Mouse (Mus musculus) midbrain, embryonic 16.5 days (tissue): ENCODE data around the gene Susd3. TPM values are rescaled to one million over a fixed set of nuclear protein-coding genes. Genes with fewer than 3 reads are reported as not detected.
A peak's percentile ranks its signal among the peaks of the same experiment; 100 is the strongest.

Experiments used
- ATAC-seq: fragments of 200-750 bp; cut with Nextera tagmentation; 2 replicates; pipeline ENCODE4 v1.8.0; 2017; ENCODE audit warnings: moderate TSS enrichment
- H3K27ac ChIP-seq: fragments of 300-500 bp; sonication (generic); 2 replicates; pipeline ENCODE4 v1.5.1; 2014; ENCODE audit warnings: mild to moderate bottlenecking, low read length, mixed read lengths
- H3K27me3 ChIP-seq: fragments of 300-500 bp; sonication (generic); 2 replicates; pipeline ENCODE4 v1.6.1; 2014; ENCODE audit warnings: low read depth, low read length, mixed read lengths; ENCODE audit not compliant: control insufficient read depth, insufficient read depth
- H3K36me3 ChIP-seq: fragments of 300-500 bp; sonication (generic); 2 replicates; pipeline ENCODE4 v1.6.1; 2014; ENCODE audit warnings: mild to moderate bottlenecking, low read length, moderate library complexity, mixed read lengths; ENCODE audit not compliant: control insufficient read depth, insufficient read depth
- H3K4me1 ChIP-seq: fragments of 300-500 bp; sonication (generic); 2 replicates; pipeline ENCODE4 v1.6.1; 2014; ENCODE audit warnings: mild to moderate bottlenecking, low read length, mixed read lengths; ENCODE audit not compliant: control insufficient read depth, insufficient read depth
- H3K4me2 ChIP-seq: fragments of 300-500 bp; sonication (generic); 2 replicates; pipeline ENCODE4 v1.6.1; 2014; ENCODE audit warnings: mild to moderate bottlenecking, low read length, mixed read lengths
- H3K4me3 ChIP-seq: fragments of 300-500 bp; sonication (generic); 2 replicates; pipeline ENCODE4 v1.5.1; 2014; ENCODE audit warnings: low read depth, mild to moderate bottlenecking, low read length, moderate library complexity, mixed read lengths
- H3K9ac ChIP-seq: fragments of 300-500 bp; sonication (generic); 2 replicates; pipeline ENCODE4 v1.6.1; 2014; ENCODE audit warnings: low read depth, low read length, mixed read lengths
- H3K9me3 ChIP-seq: fragments of 300-500 bp; sonication (generic); replicated peaks from 2 replicates; pipeline ENCODE4 v1.6.1; 2014; ENCODE audit warnings: mild to moderate bottlenecking, low read length, mixed read lengths; ENCODE audit not compliant: control insufficient read depth, poor library complexity, severe bottlenecking
- WGBS: fragments of 180-500 bp; shearing (Covaris S2); extraction: QIAGEN DNeasy Blood & Tissue Kit; methylation state at CpG from one replicate; pipeline ENCODE4 v1.1.7; 2014; 5-methylcytosine and 5-hydroxymethylcytosine counted together
- polyA plus RNA-seq: library from polyadenylated mRNA; unstranded; fragments of >200 nt; fragmentation: Nextera tagmentation; extraction: Ambion mirVana; gene quantifications from 2 replicates; pipeline ENCODE4 v1.2.1, GENCODE M21; 2015

Susd3 gene
- polyA plus RNA-seq, 1 experiment from 2014 or later: 0.38 TPM

GRCm38 (mm10) chr13:49249634-49250033 lies 1.1 kb upstream of the Susd3 start:
- WGBS: 62% methylated on average over 2 of the region's 2 CpGs
- H3K27me3 ChIP-seq: peaks cover 23% of the 10 kb centered on the region
- no peaks in the 10 kb centered on the region for H3K36me3 ChIP-seq
- peaks cover 2% of the 10 kb centered on the region; the same call in 1 of the 2 replicates for H3K4me1 ChIP-seq
- no peak overlapping the region for H3K27ac ChIP-seq
- H3K4me2 ChIP-seq: no peak overlapping the region
- H3K9ac ChIP-seq: no peak overlapping the region
- no peaks in the 10 kb centered on the region for H3K9me3 ChIP-seq
- no peak overlapping the region for H3K4me3 ChIP-seq
- ATAC-seq: no peak

- Histone ChIP-seq H3K4me3 (no peak overlapping the region), H3K27ac (no peak overlapping the region), H3K36me3 (no peaks in the 10 kb centered on the region), H3K4me1 (peaks cover 2% of the 10 kb centered on the region; the same call in 1 of the 2 replicates), H3K9me3 (no peaks in the 10 kb centered on the region), H3K4me2 (no peak overlapping the region), H3K27me3 (peaks cover 23% of the 10 kb centered on the region), H3K9ac (no peak overlapping the region)
- ATAC-seq: no peak
- WGBS: 59% methylated on average over 3 of the region's 3 CpGs
Measured at GRCm38 (mm10) chr13:49248923-49249322, 417 bp upstream of the Susd3 start.

- ATAC-seq: peak; percentile 47
- Histone ChIP-seq H3K27me3 (peaks cover 23% of the 10 kb centered on the region), H3K9me3 (no peaks in the 10 kb centered on the region), H3K36me3 (no peaks in the 10 kb centered on the region), H3K4me2 (peak overlapping the region; percentile 57), H3K4me1 (peaks cover 2% of the 10 kb centered on the region; the same call in 1 of the 2 replicates), H3K9ac (peak overlapping the region; percentile 18; the same call in 1 of the 2 replicates), H3K27ac (no peak overlapping the region), H3K4me3 (peak overlapping the region; percentile 31)
- 2% methylated on average over 58 of the region's 58 CpGs for WGBS
Measured at GRCm38 (mm10) chr13:49247740-49248466, 603 bp downstream of the Susd3 start.

- H3K4me3 ChIP-seq: peak overlapping the region; percentile 31
- peak overlapping the region; percentile 18; the same call in 1 of the 2 replicates for H3K9ac ChIP-seq
- no peaks in the 10 kb centered on the region for H3K9me3 ChIP-seq
- peaks cover 2% of the 10 kb centered on the region; the same call in 1 of the 2 replicates for H3K4me1 ChIP-seq
- 37% methylated on average over 12 of the region's 12 CpGs for WGBS
- H3K27ac ChIP-seq: no peak overlapping the region
- H3K4me2 ChIP-seq: peak overlapping the region; percentile 57
- peaks cover 23% of the 10 kb centered on the region for H3K27me3 ChIP-seq
- ATAC-seq: no peak
- no peaks in the 10 kb centered on the region for H3K36me3 ChIP-seq
Measured at GRCm38 (mm10) chr13:49247232-49247739, 1.2 kb downstream of the Susd3 start.

- peaks cover 2% of the 10 kb centered on the region; the same call in 1 of the 2 replicates for H3K4me1 ChIP-seq
- no peak overlapping the region for H3K4me2 ChIP-seq
- no peak overlapping the region for H3K4me3 ChIP-seq
- no peak overlapping the region for H3K9ac ChIP-seq
- H3K36me3 ChIP-seq: no peaks in the 10 kb centered on the region
- no peak for ATAC-seq
- no peaks in the 10 kb centered on the region for H3K9me3 ChIP-seq
- WGBS: 72% methylated on average over 2 of the region's 2 CpGs
- no peak overlapping the region for H3K27ac ChIP-seq
- H3K27me3 ChIP-seq: peaks cover 23% of the 10 kb centered on the region
Measured at GRCm38 (mm10) chr13:49246626-49247025, 1.9 kb downstream of the Susd3 start.

- 85% methylated on average over 3 of the region's 3 CpGs for WGBS
- no peaks in the 10 kb centered on the region for H3K9me3 ChIP-seq
- H3K4me2 ChIP-seq: no peak overlapping the region
- no peak overlapping the region for H3K27ac ChIP-seq
- ATAC-seq: no peak
- H3K36me3 ChIP-seq: no peaks in the 10 kb centered on the region
- H3K27me3 ChIP-seq: peaks cover 23% of the 10 kb centered on the region
- peaks cover 2% of the 10 kb centered on the region; the same call in 1 of the 2 replicates for H3K4me1 ChIP-seq
- no peak overlapping the region for H3K9ac ChIP-seq
- no peak overlapping the region for H3K4me3 ChIP-seq
Measured at GRCm38 (mm10) chr13:49246011-49246410, 2.5 kb downstream of the Susd3 start.

- no peak overlapping the region for H3K4me3 ChIP-seq
- no peak for ATAC-seq
- 57% methylated on average over 4 of the region's 4 CpGs for WGBS
Measured at GRCm38 (mm10) chr13:49245251-49245650, 3.3 kb downstream of the Susd3 start.

GRCm38 (mm10) chr13:49243492-49243891 lies 5.0 kb downstream of the Susd3 start:
- H3K9ac ChIP-seq: no peak overlapping the region
- ATAC-seq: no peak
- no peak overlapping the region for H3K27ac ChIP-seq
- 95% methylated on average over 2 of the region's 2 CpGs for WGBS
- H3K4me2 ChIP-seq: no peak overlapping the region
- no peaks in the 10 kb centered on the region for H3K36me3 ChIP-seq
- no peak overlapping the region for H3K4me3 ChIP-seq
- peaks cover 2% of the 10 kb centered on the region; the same call in 1 of the 2 replicates for H3K4me1 ChIP-seq
- H3K27me3 ChIP-seq: peaks cover 21% of the 10 kb centered on the region
- no peaks in the 10 kb centered on the region for H3K9me3 ChIP-seq

More at GRCm38 (mm10) chr13:49245251-49245650, 3.3 kb downstream of the Susd3 start:
- peaks cover 23% of the 10 kb centered on the region for H3K27me3 ChIP-seq
- peaks cover 2% of the 10 kb centered on the region; the same call in 1 of the 2 replicates for H3K4me1 ChIP-seq
- no peak overlapping the region for H3K9ac ChIP-seq
- no peaks in the 10 kb centered on the region for H3K9me3 ChIP-seq
- H3K4me2 ChIP-seq: no peak overlapping the region
- no peak overlapping the region for H3K27ac ChIP-seq
- no peaks in the 10 kb centered on the region for H3K36me3 ChIP-seq
